Mouse (Mus musculus) heart, embryonic 16.5 days (tissue): ENCODE measurements at regions not wholly inside any gene's neighbourhood (a gene's known extent, or its start where the extent isn't known, plus 50 kb on each side); places are given as distances from the start of the nearest gene placed in this dataset.

Source experiments
- ATAC-seq: fragments of 200-750 bp; cut with Nextera tagmentation; replicated peaks from 2 replicates; pipeline ENCODE4 v1.8.0; 2017; ENCODE audit warnings: moderate number of reproducible peaks; ENCODE audit not compliant: insufficient read depth, low FRiP score; ENCODE audit errors: extremely low read depth
- H3K27ac ChIP-seq: fragments of 300-500 bp; sonication (generic); 2 replicates; pipeline ENCODE4 v1.5.1; 2014; ENCODE audit warnings: mild to moderate bottlenecking, low read length, control low read depth, moderate library complexity
- H3K27me3 ChIP-seq: fragments of 300-500 bp; sonication (generic); 2 replicates; pipeline ENCODE4 v1.6.1; 2014; ENCODE audit warnings: low read length, mixed read lengths; ENCODE audit not compliant: control insufficient read depth, insufficient read depth
- H3K36me3 ChIP-seq: fragments of 300-500 bp; sonication (generic); 2 replicates; pipeline ENCODE4 v1.6.1; 2014; ENCODE audit not compliant: control insufficient read depth, insufficient read depth
- H3K4me1 ChIP-seq: fragments of 300-500 bp; sonication (generic); 2 replicates; pipeline ENCODE4 v1.6.1; 2014; ENCODE audit warnings: low read length, mixed read lengths; ENCODE audit not compliant: control insufficient read depth, insufficient read depth
- H3K4me2 ChIP-seq: fragments of 300-500 bp; sonication (generic); 2 replicates; pipeline ENCODE4 v1.6.1; 2014; ENCODE audit warnings: low read depth, mild to moderate bottlenecking, control low read depth, low read length
- H3K4me3 ChIP-seq: fragments of 300-500 bp; sonication (generic); 2 replicates; pipeline ENCODE4 v1.5.1; 2014; ENCODE audit warnings: mild to moderate bottlenecking, control low read depth, low read length
- H3K9ac ChIP-seq: fragments of 300-500 bp; sonication (generic); 2 replicates; pipeline ENCODE4 v1.6.1; 2014; ENCODE audit warnings: low read length, control low read depth
- H3K9me3 ChIP-seq: fragments of 300-500 bp; sonication (generic); replicated peaks from 2 replicates; pipeline ENCODE4 v1.6.1; 2016; ENCODE audit warnings: low read length; ENCODE audit not compliant: control insufficient read depth
- WGBS: fragments of 180-500 bp; shearing (Covaris S2); extraction: QIAGEN DNeasy Blood & Tissue Kit; methylation state at CpG from one replicate; pipeline ENCODE4 v1.1.7; 2014; 5-methylcytosine and 5-hydroxymethylcytosine counted together

- H3K27ac ChIP-seq: no peak overlapping the region
- no peak overlapping the region for H3K9ac ChIP-seq
- H3K36me3 ChIP-seq: no peaks in the 10 kb centered on the region
- ATAC-seq: no peak
- WGBS: 71% methylated on average over 4 of the region's 4 CpGs
- no peaks in the 10 kb centered on the region for H3K27me3 ChIP-seq
- no peaks in the 10 kb centered on the region for H3K9me3 ChIP-seq
- no peak overlapping the region for H3K4me3 ChIP-seq
- peaks cover 7% of the 10 kb centered on the region; the same call in 1 of the 2 replicates for H3K4me1 ChIP-seq
- H3K4me2 ChIP-seq: no peak overlapping the region
Observed at GRCm38 (mm10) chr11:64207358-64207864, 128.1 kb upstream of the Cox10 start.

DNA sequence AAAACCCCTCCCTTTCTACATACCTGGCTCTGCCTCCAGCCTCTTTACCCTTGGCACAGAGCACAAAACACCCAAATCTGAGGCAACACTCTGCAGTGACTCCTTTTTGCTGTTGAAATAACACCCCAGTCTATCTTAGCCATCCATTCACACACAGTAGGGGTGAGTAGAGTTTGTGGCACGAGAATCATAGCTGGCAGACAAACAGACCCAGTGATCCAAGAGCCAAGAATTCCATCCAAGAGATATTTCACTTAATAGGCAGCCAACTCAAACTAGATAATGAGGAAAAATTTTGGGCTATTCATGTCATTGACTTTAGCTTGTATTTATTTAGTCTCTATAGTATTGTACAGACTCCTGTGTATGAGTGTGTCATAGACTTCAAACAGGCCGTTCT, 126.9 kb upstream of the Cox10 start:
- H3K27me3 ChIP-seq: no peaks in the 10 kb centered on the region
- no peak overlapping the region for H3K4me3 ChIP-seq
- H3K4me2 ChIP-seq: no peak overlapping the region
- 50% methylated on average over 2 of the region's 2 CpGs for WGBS
- H3K4me1 ChIP-seq: peaks cover 7% of the 10 kb centered on the region; the same call in 1 of the 2 replicates
- no peaks in the 10 kb centered on the region for H3K36me3 ChIP-seq
- H3K9me3 ChIP-seq: no peaks in the 10 kb centered on the region
- no peak overlapping the region for H3K9ac ChIP-seq
- no peak overlapping the region for H3K27ac ChIP-seq
- no peak for ATAC-seq

DNA sequence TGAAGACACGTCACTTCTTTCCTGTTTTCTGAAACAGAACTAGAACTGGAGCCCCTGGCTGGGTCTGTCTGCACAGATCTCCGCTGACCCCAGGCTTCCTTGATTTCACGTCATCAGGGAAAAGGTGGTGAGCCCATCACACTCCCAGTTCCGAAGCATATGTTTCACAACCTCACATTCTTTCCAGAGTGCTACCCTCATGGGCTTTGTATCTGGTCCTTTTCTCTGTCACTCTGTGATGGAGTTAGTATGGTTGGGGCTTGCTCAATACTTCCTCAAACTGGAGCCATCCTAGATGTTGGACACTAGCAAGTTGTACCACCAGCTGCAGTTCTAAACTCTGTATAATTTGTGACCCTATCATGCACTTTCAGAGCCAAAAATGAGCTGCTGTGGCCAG, 125.8 kb upstream of the Cox10 start:
- WGBS: 52% methylated on average over 4 of the region's 4 CpGs
- H3K4me3 ChIP-seq: no peak overlapping the region
- peaks cover 4% of the 10 kb centered on the region; the same call in 1 of the 2 replicates for H3K27me3 ChIP-seq
- H3K27ac ChIP-seq: no peak overlapping the region
- H3K4me1 ChIP-seq: peaks cover 7% of the 10 kb centered on the region; the same call in 1 of the 2 replicates
- no peaks in the 10 kb centered on the region for H3K9me3 ChIP-seq
- no peaks in the 10 kb centered on the region for H3K36me3 ChIP-seq
- H3K4me2 ChIP-seq: no peak overlapping the region
- no peak for ATAC-seq
- no peak overlapping the region for H3K9ac ChIP-seq

GRCm38 (mm10) chr11:64204305-64204704, 125.0 kb upstream of the Cox10 start:
- no peak overlapping the region for H3K4me2 ChIP-seq
- H3K36me3 ChIP-seq: no peaks in the 10 kb centered on the region
- H3K9me3 ChIP-seq: no peaks in the 10 kb centered on the region
- no peak for ATAC-seq
- no peak overlapping the region for H3K27ac ChIP-seq
- H3K4me1 ChIP-seq: peaks cover 7% of the 10 kb centered on the region; the same call in 1 of the 2 replicates
- no peak overlapping the region for H3K9ac ChIP-seq
- no peak overlapping the region for H3K4me3 ChIP-seq
- H3K27me3 ChIP-seq: peaks cover 4% of the 10 kb centered on the region; the same call in 1 of the 2 replicates
- 24% methylated on average over 7 of the region's 7 CpGs for WGBS

DNA sequence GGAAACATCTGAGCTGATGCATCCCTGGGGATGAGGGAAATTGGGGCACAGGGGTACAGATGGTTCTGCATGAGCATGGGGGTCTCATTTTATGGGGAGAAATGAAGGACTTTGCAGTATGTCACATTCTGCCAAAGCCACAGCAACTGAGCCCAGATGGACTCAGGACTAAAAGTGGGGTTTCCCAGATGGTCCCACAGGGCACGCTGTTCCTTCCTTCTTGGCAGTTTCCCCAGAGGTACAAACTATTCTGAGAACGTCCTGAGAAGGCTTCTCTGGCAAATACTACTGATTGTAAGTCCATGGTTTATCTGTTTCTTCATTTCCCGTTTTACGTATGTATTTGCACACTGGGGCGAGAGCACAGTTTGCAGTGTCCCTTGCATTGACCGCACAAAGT, 121.6 kb upstream of the Cox10 start:
- no peaks in the 10 kb centered on the region for H3K9me3 ChIP-seq
- no peak for ATAC-seq
- H3K4me3 ChIP-seq: no peak overlapping the region
- no peaks in the 10 kb centered on the region for H3K36me3 ChIP-seq
- H3K27ac ChIP-seq: no peak overlapping the region
- peaks cover 7% of the 10 kb centered on the region; the same call in 1 of the 2 replicates for H3K4me1 ChIP-seq
- H3K9ac ChIP-seq: no peak overlapping the region
- H3K27me3 ChIP-seq: peaks cover 4% of the 10 kb centered on the region; the same call in 1 of the 2 replicates
- no peak overlapping the region for H3K4me2 ChIP-seq
- WGBS: 74% methylated on average over 6 of the region's 6 CpGs

DNA sequence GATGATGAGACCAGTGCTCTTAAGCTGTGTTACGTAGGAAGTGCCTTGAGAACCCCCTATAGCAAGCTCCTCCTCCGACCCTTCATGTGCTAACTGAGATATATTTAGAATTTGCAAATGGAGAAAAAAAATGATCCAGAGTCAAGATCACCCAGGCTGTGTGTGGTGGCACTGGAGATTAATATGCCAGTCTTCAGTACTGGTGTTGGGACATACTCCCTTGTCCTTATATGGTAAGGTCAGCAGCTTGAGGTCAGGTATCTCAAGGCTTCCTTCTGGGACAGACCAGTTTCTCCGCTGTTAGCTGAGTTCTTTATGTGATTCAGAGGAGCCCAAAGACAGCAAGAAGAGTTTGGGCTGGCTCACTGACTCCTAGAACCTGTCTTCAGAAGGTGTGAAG, 116.0 kb upstream of the Cox10 start:
- H3K27ac ChIP-seq: no peak overlapping the region
- no peaks in the 10 kb centered on the region for H3K4me1 ChIP-seq
- no peaks in the 10 kb centered on the region for H3K36me3 ChIP-seq
- WGBS: 78% methylated on average over 3 of the region's 3 CpGs
- H3K9me3 ChIP-seq: no peaks in the 10 kb centered on the region
- H3K4me3 ChIP-seq: no peak overlapping the region
- no peak for ATAC-seq
- H3K4me2 ChIP-seq: no peak overlapping the region
- H3K27me3 ChIP-seq: no peaks in the 10 kb centered on the region
- no peak overlapping the region for H3K9ac ChIP-seq

DNA sequence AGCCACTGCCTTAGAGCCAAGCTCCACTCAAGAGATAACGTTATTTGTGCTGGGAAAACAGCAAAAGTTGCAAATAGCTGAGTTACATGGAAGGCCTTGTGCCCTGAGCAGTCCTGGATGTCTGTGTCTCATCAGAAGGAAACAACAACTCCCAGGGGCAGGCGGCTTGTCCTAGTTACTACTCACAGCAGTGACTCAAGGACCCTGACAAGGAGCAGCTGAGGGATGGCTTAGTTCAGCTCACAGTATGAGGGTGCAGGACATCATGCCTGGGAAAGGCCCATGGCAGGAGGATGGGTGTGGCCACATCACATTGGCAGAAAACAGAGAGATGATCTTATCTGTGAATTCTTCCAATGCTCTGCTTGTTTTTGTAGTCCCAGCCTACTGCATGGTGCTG, 109.4 kb upstream of the Cox10 start:
- H3K4me2 ChIP-seq: no peak overlapping the region
- ATAC-seq: no peak
- H3K4me3 ChIP-seq: no peak overlapping the region
- no peaks in the 10 kb centered on the region for H3K4me1 ChIP-seq
- H3K9me3 ChIP-seq: no peaks in the 10 kb centered on the region
- H3K9ac ChIP-seq: no peak overlapping the region
- 65% methylated on average over 2 of the region's 2 CpGs for WGBS
- H3K27ac ChIP-seq: no peak overlapping the region
- H3K27me3 ChIP-seq: no peaks in the 10 kb centered on the region
- H3K36me3 ChIP-seq: no peaks in the 10 kb centered on the region

DNA sequence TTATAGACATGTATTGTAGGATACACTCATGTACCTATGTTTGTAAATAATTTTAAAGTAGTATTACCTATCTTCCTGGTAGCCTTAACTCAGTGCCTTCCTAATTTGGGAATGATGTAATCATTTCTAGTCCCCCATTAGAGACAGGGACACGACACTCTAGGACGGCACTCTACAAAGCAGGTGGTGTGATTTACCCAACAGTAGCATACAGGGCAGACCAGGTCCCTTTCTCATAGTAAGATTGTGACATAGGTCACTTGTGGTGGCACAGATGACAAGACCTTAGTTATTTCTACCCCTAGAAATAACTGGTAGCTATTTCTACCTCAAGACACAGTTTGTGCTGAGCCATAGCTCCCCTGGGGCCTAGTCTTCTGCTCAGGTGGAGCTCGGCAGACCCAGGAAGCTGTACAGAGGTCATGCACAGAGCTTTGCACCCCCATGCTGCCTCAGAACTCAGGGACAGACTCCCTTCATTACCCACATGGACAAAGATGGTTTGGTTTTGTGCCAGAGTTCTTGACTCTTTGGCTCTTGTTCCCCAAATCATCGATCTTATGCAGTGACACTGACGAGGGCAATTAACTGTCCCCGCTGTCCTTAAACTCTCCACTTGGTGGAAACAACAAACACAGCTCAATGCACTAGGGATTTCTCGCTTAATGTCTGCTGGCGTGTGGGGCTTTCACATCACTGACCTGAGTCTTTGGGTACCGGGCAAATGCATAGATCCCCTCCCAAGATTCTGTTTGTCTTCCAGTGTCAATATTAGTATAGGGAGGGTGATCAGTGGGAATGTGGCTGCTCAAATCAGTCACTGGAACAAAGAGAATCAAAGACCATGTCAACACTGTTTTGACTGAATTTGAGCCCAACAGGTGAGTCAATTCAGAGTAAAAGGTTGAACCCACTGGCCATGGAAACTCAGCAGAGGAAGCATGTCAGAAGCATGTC, 108.5 kb upstream of the Cox10 start:
- H3K27me3 ChIP-seq: no peaks in the 10 kb centered on the region
- H3K4me3 ChIP-seq: no peak overlapping the region
- H3K4me2 ChIP-seq: no peak overlapping the region
- no peaks in the 10 kb centered on the region for H3K9me3 ChIP-seq
- no peak overlapping the region for H3K9ac ChIP-seq
- no peaks in the 10 kb centered on the region for H3K4me1 ChIP-seq
- H3K27ac ChIP-seq: no peak overlapping the region
- no peak for ATAC-seq
- 76% methylated on average over 9 of the region's 9 CpGs for WGBS
- no peaks in the 10 kb centered on the region for H3K36me3 ChIP-seq

GRCm38 (mm10) chr11:64187007-64187406, 107.7 kb upstream of the Cox10 start:
- no peak overlapping the region for H3K4me2 ChIP-seq
- H3K9me3 ChIP-seq: no peaks in the 10 kb centered on the region
- no peak overlapping the region for H3K9ac ChIP-seq
- no peaks in the 10 kb centered on the region for H3K4me1 ChIP-seq
- H3K4me3 ChIP-seq: no peak overlapping the region
- no peak for ATAC-seq
- WGBS: 34% methylated on average over 3 of the region's 3 CpGs
- H3K36me3 ChIP-seq: no peaks in the 10 kb centered on the region
- H3K27ac ChIP-seq: no peak overlapping the region
- no peaks in the 10 kb centered on the region for H3K27me3 ChIP-seq
